Mouse (Mus musculus) mature B cell (primary cell): ENCODE data around the gene Disp1.

Source experiments
- in situ Hi-C: fragments of 300-500 bp; cut with MboI; formaldehyde crosslinking; loops from 2 replicates; pipeline ENCODE4 v1.14.3; 2019

The Disp1 gene

GRCm38 (mm10) chr1:183220796-183221718 lies at the start of gene Disp1:
Gene Disp1 (minus strand): TSS chr1:183221522.
- in situ Hi-C loops: no loop called here

- in situ Hi-C loops: no loop called here
These were observed 46.3 kb upstream of the Disp1 start for GRCm38 (mm10) chr1:183267666-183268065.

GRCm38 (mm10) chr1:183265921-183266467 lies 44.7 kb upstream of the Disp1 start:
- in situ Hi-C loops: no loop called here

- in situ Hi-C loops: no loop called here
These were observed 43.1 kb upstream of the Disp1 start for GRCm38 (mm10) chr1:183264145-183265008.

- in situ Hi-C loops: no loop called here
These were observed 31.3 kb upstream of the Disp1 start for GRCm38 (mm10) chr1:183252574-183252973.

- in situ Hi-C loops: no loop called here
These were observed 30.5 kb upstream of the Disp1 start for GRCm38 (mm10) chr1:183251818-183252217.

- in situ Hi-C loops: no loop called here
These were observed 29.3 kb upstream of the Disp1 start for GRCm38 (mm10) chr1:183250612-183251011.

- in situ Hi-C loops: no loop called here
These were observed 26.8 kb upstream of the Disp1 start for GRCm38 (mm10) chr1:183248144-183248543.

GRCm38 (mm10) chr1:183243293-183243692 lies 22.0 kb upstream of the Disp1 start:
- in situ Hi-C loops: no loop called here

GRCm38 (mm10) chr1:183237901-183238300 lies 16.6 kb upstream of the Disp1 start:
- in situ Hi-C loops: no loop called here

GRCm38 (mm10) chr1:183236460-183236859 lies 15.1 kb upstream of the Disp1 start:
- in situ Hi-C loops: no loop called here

GRCm38 (mm10) chr1:183233679-183234174 lies 12.4 kb upstream of the Disp1 start:
- in situ Hi-C loops: no loop called here

GRCm38 (mm10) chr1:183232985-183233678 lies 11.8 kb upstream of the Disp1 start:
- in situ Hi-C loops: no loop called here

- in situ Hi-C loops: no loop called here
These were observed 6.1 kb upstream of the Disp1 start for GRCm38 (mm10) chr1:183227469-183227868.

GRCm38 (mm10) chr1:183219021-183219420 lies 2.3 kb downstream of the Disp1 start:
- in situ Hi-C loops: no loop called here

- in situ Hi-C loops: no loop called here
These were observed 4.6 kb downstream of the Disp1 start for GRCm38 (mm10) chr1:183216691-183217090.

- in situ Hi-C loops: no loop called here
These were observed 5.6 kb downstream of the Disp1 start for GRCm38 (mm10) chr1:183215706-183216105.

- in situ Hi-C loops: no loop called here
These were observed 7.5 kb downstream of the Disp1 start for GRCm38 (mm10) chr1:183213850-183214249.

GRCm38 (mm10) chr1:183212757-183213211 lies 8.5 kb downstream of the Disp1 start:
- in situ Hi-C loops: no loop called here

- in situ Hi-C loops: no loop called here
These were observed 11.2 kb downstream of the Disp1 start for GRCm38 (mm10) chr1:183210115-183210514.

GRCm38 (mm10) chr1:183207623-183208022 lies 13.7 kb downstream of the Disp1 start:
- in situ Hi-C loops: no loop called here
